Mouse (Mus musculus) cortical plate, adult 2 months (tissue): Measurements from ENCODE around the gene Coq10b. TPM values are rescaled to one million over a fixed set of nuclear protein-coding genes. Genes with fewer than 3 reads are reported as not detected.

Source experiments
- H3K27ac ChIP-seq: fragments of 200-500 bp; 2 replicates; pipeline ENCODE4 v1.5.1; 2012; ENCODE audit warnings: low read length, control low read depth, inconsistent platforms; ENCODE audit not compliant: insufficient read depth
- H3K4me1 ChIP-seq: fragments of 200-500 bp; 2 replicates; pipeline ENCODE4 v1.6.1; 2011; ENCODE audit warnings: low read length; ENCODE audit not compliant: control insufficient read depth, insufficient read depth
- H3K4me3 ChIP-seq: fragments of 200-500 bp; 2 replicates; pipeline ENCODE4 v1.5.1; 2011; ENCODE audit warnings: mild to moderate bottlenecking, low read length, control low read depth; ENCODE audit not compliant: insufficient read depth
- CTCF ChIP-seq: fragments of 200-500 bp; IDR thresholded peaks from 2 replicates; pipeline ENCODE4 v1.5.1; 2011; ENCODE audit warnings: mild to moderate bottlenecking, control low read depth, low read length; ENCODE audit not compliant: insufficient read depth; ENCODE audit errors: extremely low read depth
- POLR2A ChIP-seq: fragments of 200-500 bp; IDR thresholded peaks from 2 replicates; pipeline ENCODE4 v1.6.1; 2011; ENCODE audit warnings: mild to moderate bottlenecking, low read length, control low read depth; ENCODE audit not compliant: insufficient read depth; ENCODE audit errors: extremely low read depth
- polyA plus RNA-seq: library from polyadenylated mRNA; depleted of rRNA; stranded (reverse); fragments of >200 nt; gene quantifications from 2 replicates; pipeline ENCODE4 v1.2.3, GENCODE M21; 2012; rRNA removed

Gene Coq10b
- polyA plus RNA-seq, 1 experiment = 34.7 TPM

DNA sequence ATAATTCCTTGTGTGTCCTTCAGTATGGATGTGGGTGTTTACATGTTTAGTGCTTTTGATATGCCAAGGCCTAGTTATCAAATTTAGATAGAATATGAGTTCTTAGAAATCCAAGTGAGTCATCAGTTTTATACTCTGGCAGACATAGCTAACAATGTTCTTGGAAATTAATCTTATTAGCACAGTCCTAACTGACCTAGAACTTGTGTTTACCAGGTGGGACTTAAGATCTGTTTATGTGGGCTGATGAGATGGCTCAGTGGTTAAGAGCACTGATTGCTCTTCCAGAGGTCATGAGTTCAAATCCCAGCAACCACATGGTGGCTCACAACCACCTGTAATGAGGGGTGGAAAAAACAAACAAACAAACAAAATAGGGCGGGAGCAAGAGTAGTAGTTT is 39.9 kb downstream of the Coq10b start:
- Histone ChIP-seq H3K27ac (no peak overlapping the region), H3K4me3 (no peak overlapping the region), H3K4me1 (no peaks in the 10 kb centered on the region)
- TF ChIP-seq CTCF = no peak
- no peak for TF ChIP-seq POLR2A

DNA sequence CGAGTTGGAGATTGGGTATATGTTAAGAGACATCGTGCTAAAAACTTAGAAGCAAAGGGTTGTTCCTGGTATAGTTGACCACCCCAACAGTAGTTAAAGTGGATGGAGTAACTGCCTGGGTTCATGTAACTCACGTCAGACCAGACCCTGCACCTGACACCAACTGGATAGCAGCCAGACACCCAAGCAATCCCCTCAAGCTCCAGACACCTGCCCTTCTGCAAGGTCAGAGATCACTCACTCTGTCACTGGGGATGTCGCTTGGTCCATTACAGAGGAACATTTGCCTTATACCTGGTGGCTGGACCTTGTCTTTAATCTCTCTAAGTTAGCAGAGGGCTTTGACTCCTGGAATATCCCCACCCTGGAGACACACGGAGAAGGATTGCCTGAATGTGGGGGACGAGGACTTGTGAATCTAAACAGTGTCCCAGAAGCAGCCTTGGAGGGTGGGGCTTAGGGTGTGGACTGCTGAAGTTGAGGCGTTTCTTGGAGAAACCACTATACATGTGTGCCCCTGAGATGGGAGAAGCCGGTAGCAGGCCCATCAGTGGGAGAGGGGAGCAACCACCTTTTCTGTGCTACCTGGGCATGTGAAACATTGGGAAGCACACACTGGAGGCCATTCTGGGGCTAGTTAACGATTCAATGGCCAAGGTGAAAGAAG is 54.5 kb downstream of the Coq10b start:
- Histone ChIP-seq H3K4me3 (no peak overlapping the region), H3K27ac (no peak overlapping the region), H3K4me1 (no peaks in the 10 kb centered on the region)
- TF ChIP-seq CTCF (no peak), POLR2A (no peak)

DNA sequence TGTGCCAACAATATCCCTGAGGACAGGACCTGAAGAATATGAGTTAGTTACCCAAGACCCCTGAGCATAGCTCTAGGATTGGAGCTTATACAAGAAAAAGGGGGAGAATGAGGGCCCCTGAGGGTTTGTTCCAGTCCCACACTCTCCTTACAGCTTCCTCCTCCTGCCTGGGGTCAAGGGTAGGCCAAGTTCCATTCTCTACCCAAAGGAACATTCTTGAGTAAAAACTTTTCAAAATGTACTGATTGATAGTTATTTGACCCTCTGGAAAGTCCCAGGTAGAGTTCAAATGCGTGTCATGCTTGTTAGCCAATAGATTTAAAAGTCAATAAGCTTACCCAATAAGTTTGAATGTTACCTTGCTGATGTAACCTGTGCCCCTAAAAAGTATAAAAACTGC is 55.1 kb downstream of the Coq10b start:
- no peaks in the 10 kb centered on the region for H3K4me1 ChIP-seq
- H3K27ac ChIP-seq = no peak overlapping the region
- H3K4me3 ChIP-seq = no peak overlapping the region
- TF ChIP-seq POLR2A (no peak), CTCF (no peak)

DNA sequence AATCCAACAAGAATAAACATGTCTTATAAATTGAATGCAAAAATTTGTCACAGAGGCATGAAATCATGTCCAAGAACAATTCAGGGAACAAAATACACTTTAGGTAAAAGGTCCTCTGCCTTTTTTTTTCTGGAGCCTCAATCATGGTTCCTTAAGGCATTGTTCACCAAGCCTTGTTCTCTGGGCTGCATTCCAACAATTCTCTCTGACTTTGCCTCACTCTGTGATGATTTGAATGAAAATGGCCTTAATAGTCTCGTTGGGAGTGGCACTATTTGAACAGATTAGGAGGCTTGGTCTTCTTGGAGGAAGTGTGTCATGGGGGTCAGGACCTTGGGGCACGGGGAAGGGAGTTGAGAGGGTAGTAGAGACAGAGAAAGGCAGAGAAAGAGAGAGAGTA is 55.9 kb downstream of the Coq10b start:
- H3K27ac ChIP-seq = no peak overlapping the region
- no peaks in the 10 kb centered on the region for H3K4me1 ChIP-seq
- TF ChIP-seq CTCF (no peak), POLR2A (no peak)
- no peak overlapping the region for H3K4me3 ChIP-seq

DNA sequence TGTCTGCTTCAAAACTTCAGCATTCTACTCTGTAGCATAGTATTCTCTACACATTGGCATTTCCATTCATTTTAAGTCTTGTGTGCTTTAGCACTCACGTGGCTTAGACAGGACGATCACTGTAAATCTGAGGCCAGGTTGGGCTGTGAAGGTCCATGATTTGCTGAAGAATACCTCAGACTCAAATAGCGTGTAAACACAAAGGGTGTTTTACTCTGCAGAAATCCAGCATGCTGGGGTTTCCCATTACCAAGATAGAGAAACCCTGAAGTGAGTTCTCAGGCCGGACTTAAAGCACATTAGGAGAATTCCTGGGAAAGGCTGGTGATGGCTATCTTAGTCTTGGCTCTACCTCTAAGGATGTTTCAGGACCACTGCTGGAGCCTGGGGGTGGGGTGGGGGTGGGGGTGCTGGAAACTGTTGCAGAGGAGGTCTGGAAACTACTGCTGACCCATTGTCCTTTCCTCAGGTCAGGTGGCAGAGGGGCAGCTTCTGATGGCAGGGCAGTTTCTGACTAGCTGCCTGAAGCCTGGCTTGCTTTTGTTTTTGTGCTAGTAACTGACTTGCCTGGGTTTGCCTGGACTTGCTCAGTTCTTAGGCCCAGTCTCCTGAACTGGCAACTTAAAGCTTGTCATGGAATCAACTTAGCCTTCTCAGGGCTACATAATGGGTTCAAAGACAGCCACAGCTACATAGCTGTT is 56.6 kb downstream of the Coq10b start:
- TF ChIP-seq CTCF = no peak
- no peak for TF ChIP-seq POLR2A
- Histone ChIP-seq H3K27ac (no peak overlapping the region), H3K4me3 (no peak overlapping the region), H3K4me1 (no peaks in the 10 kb centered on the region)

Other genes starting within 250 kb of the Coq10b start
- gene Ankrd44, start 126.4 kb upstream of the Coq10b start, polyA plus RNA-seq = 16.5 and 18.3 TPM in 2 replicates
- 172 and 177 TPM in 2 replicates for gene Sf3b1, start 25.3 kb upstream of the Coq10b start, polyA plus RNA-seq
- 141 and 142 TPM in 2 replicates for gene Hspe1, start 35.4 kb downstream of the Coq10b start, polyA plus RNA-seq
- 97.7 and 98.4 TPM in 2 replicates for gene Hspd1, start 35.5 kb downstream of the Coq10b start, polyA plus RNA-seq
- gene Mob4, start 78.5 kb downstream of the Coq10b start, polyA plus RNA-seq = 39.2 and 39.8 TPM in 2 replicates
- 20.8 TPM in 2 replicates for gene Rftn2, start 174.0 kb downstream of the Coq10b start, polyA plus RNA-seq
- gene Mars2, start 184.4 kb downstream of the Coq10b start, polyA plus RNA-seq = 4.1 TPM in 2 replicates